Mouse (Mus musculus): Measurements from ENCODE around the gene Dnajb14. TPM values are rescaled to one million over a fixed set of nuclear protein-coding genes. Genes with fewer than 3 reads are reported as not detected.
A peak's percentile ranks its signal among the peaks of the same experiment; 100 is the strongest.
"Not testable (repeated sequence)": the region's sequence is repeated elsewhere in the genome, so short reads cannot be mapped to it uniquely, and the experiment has no call there.

Dnajb14 gene
- polyA plus RNA-seq, 1 experiment: 1.9 TPM

- TF ChIP-seq CTCF (IDR thresholded peaks at IDR 0.05; ENCODE audit: extremely low read depth, insufficient read depth, insufficient read length, insufficient replicate concordance) (no peak), POLR2A (IDR thresholded peaks at IDR 0.05; ENCODE audit: low read depth, low read length) (no peak)
- Histone ChIP-seq H3K4me1 (ENCODE audit: control insufficient read depth, insufficient read depth, insufficient read length) (no peaks in the 10 kb centered on the region), H3K27me3 (ENCODE audit: control insufficient read depth, insufficient read depth, low read length) (no peaks in the 10 kb centered on the region), H3K4me3 (ENCODE audit: extremely low read depth, insufficient read depth, insufficient read length) (no peak overlapping the region), H3K36me3 (ENCODE audit: control insufficient read depth, insufficient read depth, low read length) (no peaks in the 10 kb centered on the region), H3K27ac (ENCODE audit: insufficient read depth, low read length) (no peak overlapping the region)
- DNase-seq (ENCODE audit: low read depth in 1 of 2, low spot score in 2 of 2): no peak
- 71% methylated on average over 9 of the region's 9 CpGs for WGBS
Observed at GRCm38 (mm10) chr3:137848354-137848753, 19.1 kb upstream of the Dnajb14 start.

- no peaks in the 10 kb centered on the region for H3K36me3 ChIP-seq (ENCODE audit: control insufficient read depth, insufficient read depth, low read length)
- no peak overlapping the region for H3K27ac ChIP-seq (ENCODE audit: insufficient read depth, low read length)
- H3K4me3 ChIP-seq (ENCODE audit: extremely low read depth, insufficient read depth, insufficient read length): no peak overlapping the region
- no peak for DNase-seq (ENCODE audit: low read depth in 1 of 2, low spot score in 2 of 2)
- TF ChIP-seq POLR2A (IDR thresholded peaks at IDR 0.05; ENCODE audit: low read depth, low read length): no peak
- TF ChIP-seq CTCF (IDR thresholded peaks at IDR 0.05; ENCODE audit: extremely low read depth, insufficient read depth, insufficient read length, insufficient replicate concordance): no peak
- no peaks in the 10 kb centered on the region for H3K4me1 ChIP-seq (ENCODE audit: control insufficient read depth, insufficient read depth, insufficient read length)
- WGBS: 95% methylated on average over 5 of the region's 5 CpGs
- no peaks in the 10 kb centered on the region for H3K27me3 ChIP-seq (ENCODE audit: control insufficient read depth, insufficient read depth, low read length)
Observed at GRCm38 (mm10) chr3:137849697-137850096, 17.8 kb upstream of the Dnajb14 start.

- 88% methylated on average over 2 of the region's 2 CpGs for WGBS
- Histone ChIP-seq H3K27me3 (ENCODE audit: control insufficient read depth, insufficient read depth, low read length) (no peaks in the 10 kb centered on the region), H3K27ac (ENCODE audit: insufficient read depth, low read length) (no peak overlapping the region), H3K36me3 (ENCODE audit: control insufficient read depth, insufficient read depth, low read length) (no peaks in the 10 kb centered on the region), H3K4me3 (ENCODE audit: extremely low read depth, insufficient read depth, insufficient read length) (no peak overlapping the region), H3K4me1 (ENCODE audit: control insufficient read depth, insufficient read depth, insufficient read length) (no peaks in the 10 kb centered on the region)
- TF ChIP-seq POLR2A (IDR thresholded peaks at IDR 0.05; ENCODE audit: low read depth, low read length): no peak
- TF ChIP-seq CTCF (IDR thresholded peaks at IDR 0.05; ENCODE audit: extremely low read depth, insufficient read depth, insufficient read length, insufficient replicate concordance): no peak
- no peak for DNase-seq (ENCODE audit: low read depth in 1 of 2, low spot score in 2 of 2)
Observed at GRCm38 (mm10) chr3:137851196-137851595, 16.3 kb upstream of the Dnajb14 start.

GRCm38 (mm10) chr3:137853011-137853410, 14.5 kb upstream of the Dnajb14 start:
- 84% methylated on average over 1 of the region's 1 CpGs for WGBS
- H3K27me3 ChIP-seq (ENCODE audit: control insufficient read depth, insufficient read depth, low read length); H3K4me1 ChIP-seq (ENCODE audit: control insufficient read depth, insufficient read depth, insufficient read length); DNase-seq (ENCODE audit: low read depth in 1 of 2, low spot score in 2 of 2); H3K4me3 ChIP-seq (ENCODE audit: extremely low read depth, insufficient read depth, insufficient read length); H3K36me3 ChIP-seq (ENCODE audit: control insufficient read depth, insufficient read depth, low read length): not testable (repeated sequence)
- H3K27ac ChIP-seq (ENCODE audit: insufficient read depth, low read length): peak overlapping the region; percentile 57

- no peaks in the 10 kb centered on the region for H3K27me3 ChIP-seq (ENCODE audit: control insufficient read depth, insufficient read depth, low read length)
- H3K27ac ChIP-seq (ENCODE audit: insufficient read depth, low read length): no peak overlapping the region
- H3K4me1 ChIP-seq (ENCODE audit: control insufficient read depth, insufficient read depth, insufficient read length): peaks cover under 1% of the 10 kb centered on the region; the same call in 1 of the 2 replicates
- no peaks in the 10 kb centered on the region for H3K36me3 ChIP-seq (ENCODE audit: control insufficient read depth, insufficient read depth, low read length)
- H3K4me3 ChIP-seq (ENCODE audit: extremely low read depth, insufficient read depth, insufficient read length): no peak overlapping the region
- no peak for TF ChIP-seq CTCF (IDR thresholded peaks at IDR 0.05; ENCODE audit: extremely low read depth, insufficient read depth, insufficient read length, insufficient replicate concordance)
- no peak for TF ChIP-seq POLR2A (IDR thresholded peaks at IDR 0.05; ENCODE audit: low read depth, low read length)
- DNase-seq (ENCODE audit: low read depth in 1 of 2, low spot score in 2 of 2): no peak
- WGBS: 81% methylated on average over 3 of the region's 3 CpGs
Observed at GRCm38 (mm10) chr3:137855328-137855727, 12.1 kb upstream of the Dnajb14 start.

- DNase-seq (ENCODE audit: low read depth in 1 of 2, low spot score in 2 of 2): no peak
- no peak overlapping the region for H3K4me3 ChIP-seq (ENCODE audit: extremely low read depth, insufficient read depth, insufficient read length)
- TF ChIP-seq POLR2A (IDR thresholded peaks at IDR 0.05; ENCODE audit: low read depth, low read length) (no peak), CTCF (IDR thresholded peaks at IDR 0.05; ENCODE audit: extremely low read depth, insufficient read depth, insufficient read length, insufficient replicate concordance) (no peak)
- no peak overlapping the region for H3K27ac ChIP-seq (ENCODE audit: insufficient read depth, low read length)
- H3K27me3 ChIP-seq (ENCODE audit: control insufficient read depth, insufficient read depth, low read length): no peaks in the 10 kb centered on the region
- H3K4me1 ChIP-seq (ENCODE audit: control insufficient read depth, insufficient read depth, insufficient read length): peaks cover 2% of the 10 kb centered on the region; the same call in 1 of the 2 replicates
- 86% methylated on average over 7 of the region's 7 CpGs for WGBS
- no peaks in the 10 kb centered on the region for H3K36me3 ChIP-seq (ENCODE audit: control insufficient read depth, insufficient read depth, low read length)
Observed at GRCm38 (mm10) chr3:137856061-137856460, 11.4 kb upstream of the Dnajb14 start.

- Histone ChIP-seq H3K36me3 (ENCODE audit: control insufficient read depth, insufficient read depth, low read length) (no peaks in the 10 kb centered on the region), H3K4me1 (ENCODE audit: control insufficient read depth, insufficient read depth, insufficient read length) (peaks cover 2% of the 10 kb centered on the region; the same call in 1 of the 2 replicates), H3K27ac (ENCODE audit: insufficient read depth, low read length) (no peak overlapping the region), H3K27me3 (ENCODE audit: control insufficient read depth, insufficient read depth, low read length) (no peaks in the 10 kb centered on the region), H3K4me3 (ENCODE audit: extremely low read depth, insufficient read depth, insufficient read length) (no peak overlapping the region)
- DNase-seq (ENCODE audit: low read depth in 1 of 2, low spot score in 2 of 2): no peak
- 59% methylated on average over 8 of the region's 8 CpGs for WGBS
- TF ChIP-seq CTCF (IDR thresholded peaks at IDR 0.05; ENCODE audit: extremely low read depth, insufficient read depth, insufficient read length, insufficient replicate concordance): no peak
- no peak for TF ChIP-seq POLR2A (IDR thresholded peaks at IDR 0.05; ENCODE audit: low read depth, low read length)
Observed at GRCm38 (mm10) chr3:137860394-137861170, 6.9 kb upstream of the Dnajb14 start.
